Mouse (Mus musculus) lung, postnatal 0 days (tissue): ENCODE results near the gene Zfp106.

Experiments used
- CTCF ChIP-seq: IDR thresholded peaks from 2 replicates; pipeline ENCODE4 v1.5.1; 2016; ENCODE audit warnings: antibody characterized with exemption, mild to moderate bottlenecking
- EP300 ChIP-seq: IDR thresholded peaks from 2 replicates; pipeline ENCODE4 v1.6.1; 2016; ENCODE audit warnings: antibody characterized with exemption, mild to moderate bottlenecking, control low read depth

DNA sequence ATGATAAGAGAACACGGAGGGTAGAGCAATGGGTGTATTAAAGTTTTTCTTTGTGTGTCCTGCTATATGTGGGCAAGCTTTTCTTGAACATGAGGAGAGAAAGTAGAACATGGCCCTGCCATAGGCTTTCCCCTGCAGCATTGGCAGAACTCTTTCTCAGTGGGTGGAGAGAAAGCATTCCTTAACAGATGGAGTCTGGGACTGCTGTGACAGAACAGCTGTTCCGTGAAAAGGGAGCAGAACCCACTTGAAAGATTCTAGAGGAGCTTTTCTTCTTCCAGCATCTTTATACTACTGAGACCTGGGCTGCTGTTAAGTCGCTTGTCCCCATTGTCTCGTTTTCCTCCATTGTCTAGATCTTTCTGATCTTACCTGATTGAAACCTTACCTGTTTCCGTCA lies 26.1 kb upstream of the Zfp106 start:
- TF ChIP-seq EP300 (no peak), CTCF (no peak)
